Mouse (Mus musculus) stomach, postnatal 0 days (tissue): ENCODE data around the gene Vsig2.

Experiments
- CTCF ChIP-seq: IDR thresholded peaks from 2 replicates; pipeline ENCODE4 v1.5.1; 2016; ENCODE audit warnings: antibody characterized with exemption, low read depth, mild to moderate bottlenecking, moderate library complexity
- EP300 ChIP-seq: optimal IDR thresholded peaks from 2 replicates; pipeline ENCODE3; 2016; ENCODE audit warnings: antibody characterized with exemption

DNA sequence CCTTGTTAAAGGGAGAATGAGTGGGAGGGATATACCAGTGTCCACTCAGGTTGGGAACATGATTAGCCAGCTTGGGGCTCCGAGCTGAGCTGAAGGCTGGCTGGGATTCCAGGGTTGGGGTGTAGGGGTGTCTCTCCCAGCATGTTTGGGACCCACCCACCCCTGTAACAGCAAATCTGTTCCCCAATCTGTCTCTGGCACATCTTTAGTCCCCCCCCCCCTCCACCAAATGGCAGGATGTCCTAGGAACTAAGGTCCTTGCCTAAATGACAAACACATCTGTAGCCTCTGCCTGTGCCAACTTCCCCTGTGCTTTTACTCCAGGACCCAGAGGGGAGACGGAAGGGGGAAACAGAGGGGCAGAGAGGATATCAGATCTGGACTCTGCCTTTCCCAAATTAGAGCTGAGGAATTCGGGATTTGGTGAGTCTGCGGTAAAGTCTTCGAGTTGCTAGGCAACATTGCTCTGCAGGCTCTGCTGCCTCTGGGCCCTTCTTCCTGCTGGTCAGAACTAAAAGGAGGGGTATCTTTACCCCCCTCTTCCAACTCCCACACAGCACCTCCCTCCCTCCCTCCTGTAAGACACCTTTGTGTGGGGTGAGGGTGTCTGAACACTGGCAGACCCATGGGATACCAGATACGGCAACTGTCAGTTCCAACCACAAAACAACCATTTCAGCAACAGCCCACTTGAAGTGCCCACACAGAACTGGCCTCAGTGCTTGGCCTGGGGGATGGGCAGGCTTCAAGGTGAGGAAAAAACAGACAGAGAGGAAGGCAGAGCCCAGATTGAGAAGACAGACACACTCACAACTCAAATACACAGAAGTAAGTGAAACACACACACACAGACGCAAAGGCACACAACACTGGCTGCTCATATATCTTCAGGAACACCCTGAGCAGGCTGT lies 16.0 kb downstream of the Vsig2 start, which contains the start of gene Siae:
- no peak for TF ChIP-seq EP300
- no peak for TF ChIP-seq CTCF
